Mouse (Mus musculus) liver, embryonic 12.5 days (tissue): ENCODE measurements around the gene March9. TPM values are rescaled to one million over a fixed set of nuclear protein-coding genes. Genes with fewer than 3 reads are reported as not detected.
"Not testable (repeated sequence)": the region's sequence is repeated elsewhere in the genome, so short reads cannot be mapped to it uniquely, and the experiment has no call there.

ENCODE experiments used
- ATAC-seq: fragments of 200-750 bp; cut with Nextera tagmentation; 2 replicates; pipeline ENCODE4 v1.8.0; 2017; ENCODE audit warnings: moderate number of reproducible peaks, mild to moderate bottlenecking, moderate library complexity
- H3K27ac ChIP-seq: fragments of 300-500 bp; sonication (generic); 2 replicates; pipeline ENCODE4 v1.5.1; 2016; ENCODE audit warnings: mild to moderate bottlenecking
- H3K27me3 ChIP-seq: fragments of 300-500 bp; sonication (generic); replicated peaks from 2 replicates; pipeline ENCODE4 v1.6.1; 2016; ENCODE audit warnings: mild to moderate bottlenecking, moderate library complexity
- H3K36me3 ChIP-seq: fragments of 300-500 bp; sonication (generic); 2 replicates; pipeline ENCODE4 v1.6.1; 2016; ENCODE audit warnings: mild to moderate bottlenecking, moderate library complexity
- H3K4me1 ChIP-seq: fragments of 300-500 bp; sonication (generic); 2 replicates; pipeline ENCODE4 v1.6.1; 2016
- H3K4me2 ChIP-seq: fragments of 300-500 bp; sonication (generic); 2 replicates; pipeline ENCODE4 v1.6.1; 2016; ENCODE audit warnings: mild to moderate bottlenecking, moderate library complexity
- H3K4me3 ChIP-seq: fragments of 300-500 bp; sonication (generic); 2 replicates; pipeline ENCODE4 v1.5.1; 2016; ENCODE audit warnings: mild to moderate bottlenecking, moderate library complexity
- H3K9ac ChIP-seq: fragments of 300-500 bp; sonication (generic); 2 replicates; pipeline ENCODE4 v1.6.1; 2016; ENCODE audit warnings: mild to moderate bottlenecking, moderate library complexity
- H3K9me3 ChIP-seq: fragments of 300-500 bp; sonication (generic); replicated peaks from 2 replicates; pipeline ENCODE4 v1.6.1; 2016; ENCODE audit warnings: mild to moderate bottlenecking, moderate library complexity
- WGBS: fragments of 180-500 bp; shearing (Covaris S2); methylation state at CpG from one replicate; pipeline ENCODE4 v1.1.7; 2016; ENCODE audit not compliant: insufficient replicate concordance; 5-methylcytosine and 5-hydroxymethylcytosine counted together
- polyA plus RNA-seq: library from polyadenylated mRNA; unstranded; fragments of >200 nt; fragmentation: Nextera tagmentation; extraction: Ambion mirVana; gene quantifications from 2 replicates; pipeline ENCODE4 v1.2.1, GENCODE M21; 2016

March9 gene
- polyA plus RNA-seq, 1 experiment from 2014 or later: 0.06 TPM

DNA sequence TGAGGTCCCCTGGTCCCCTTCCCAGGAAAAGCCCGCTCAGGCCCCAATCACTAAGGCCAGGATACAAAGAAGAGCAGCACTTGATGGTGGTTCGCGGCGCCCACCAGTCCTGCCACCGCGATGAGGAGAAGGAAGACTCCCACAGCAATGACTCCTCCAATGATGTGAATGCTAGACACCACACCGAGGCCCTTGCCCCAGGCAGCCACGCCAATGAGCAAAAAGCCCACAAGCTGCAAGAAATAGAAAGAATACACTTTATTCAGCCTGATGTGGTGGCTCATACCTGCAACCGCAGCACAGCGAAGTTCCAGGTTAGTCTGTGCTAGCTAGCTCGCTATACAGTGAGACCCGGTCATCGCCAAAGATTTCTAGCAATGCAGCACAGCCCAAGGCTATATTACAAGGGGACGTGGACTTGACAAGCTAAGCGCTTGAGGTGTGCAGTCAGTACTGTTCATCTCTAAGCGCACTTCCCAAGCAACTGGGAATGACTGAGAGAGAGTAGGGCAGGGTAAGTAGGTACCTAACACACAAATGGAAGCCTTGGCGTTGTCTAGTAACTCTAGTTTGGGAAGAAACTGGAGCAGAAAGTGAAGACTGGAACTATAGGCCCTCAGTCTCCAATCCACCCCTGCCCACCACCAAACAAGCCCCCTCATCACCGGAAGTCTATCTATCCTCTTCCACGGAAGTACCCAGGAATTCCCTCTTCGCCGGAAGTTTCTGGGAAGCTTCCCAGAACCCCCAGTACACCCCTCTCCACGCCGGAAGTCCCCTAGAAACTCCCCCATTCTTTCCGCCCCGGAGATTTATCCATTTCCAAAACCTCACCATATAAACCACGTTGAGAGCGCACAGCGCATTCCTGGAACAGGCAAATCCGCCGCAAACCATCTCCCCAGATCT is 9.6 kb upstream of the March9 start:
- Histone ChIP-seq H3K4me1 (peaks cover 56% of the 10 kb centered on the region), H3K4me2 (peak overlapping the region; percentile 79), H3K27me3 (no peaks in the 10 kb centered on the region), H3K9me3 (no peaks in the 10 kb centered on the region), H3K36me3 (peaks cover 43% of the 10 kb centered on the region), H3K27ac (peak overlapping the region; percentile 80), H3K4me3 (peak overlapping the region; percentile 76), H3K9ac (peak overlapping the region; percentile 78)
- peak; percentile 11; the same call in 1 of the 2 replicates for ATAC-seq
- 8% methylated on average over 30 of the region's 30 CpGs for WGBS

DNA sequence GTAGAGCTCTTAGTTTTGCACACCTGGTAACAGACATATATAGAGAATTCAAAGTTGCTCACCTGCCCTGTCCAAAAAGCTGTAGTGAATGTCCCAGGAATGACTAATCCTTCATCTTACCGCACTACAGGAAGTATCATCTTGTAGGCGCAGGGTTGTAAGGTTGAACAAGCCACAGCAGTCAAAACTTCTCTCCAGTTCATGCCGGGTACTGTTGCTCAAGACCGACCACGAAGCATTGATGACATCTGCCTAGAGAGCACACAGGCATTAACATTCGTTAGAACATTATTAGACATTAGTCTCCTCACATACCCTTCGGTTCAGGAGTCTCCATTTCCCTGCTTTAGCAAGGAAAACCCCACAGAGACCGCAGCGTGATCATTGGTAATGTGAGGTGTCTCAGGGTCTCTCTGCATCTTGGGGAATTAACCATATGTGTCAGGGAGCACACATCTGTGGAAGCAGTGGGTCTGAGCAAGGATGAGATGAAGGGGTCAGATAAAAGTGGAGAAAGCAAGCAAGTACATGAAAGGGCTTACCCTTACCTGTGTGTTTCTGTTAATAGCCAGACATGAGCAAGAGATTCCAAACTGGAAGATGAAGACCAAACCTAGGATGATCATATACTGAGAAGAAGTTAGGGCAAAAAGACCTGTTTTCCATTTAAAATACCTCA is 8.5 kb upstream of the March9 start:
- Histone ChIP-seq H3K27me3 (no peaks in the 10 kb centered on the region), H3K4me1 (peaks cover 61% of the 10 kb centered on the region), H3K4me3 (peak overlapping the region; percentile 76), H3K4me2 (peak overlapping the region; percentile 79), H3K27ac (peak overlapping the region; percentile 80), H3K9ac (peak overlapping the region; percentile 78; the same call in 1 of the 2 replicates), H3K36me3 (peaks cover 44% of the 10 kb centered on the region), H3K9me3 (no peaks in the 10 kb centered on the region)
- no peak for ATAC-seq
- WGBS: 48% methylated on average over 9 of the region's 9 CpGs

DNA sequence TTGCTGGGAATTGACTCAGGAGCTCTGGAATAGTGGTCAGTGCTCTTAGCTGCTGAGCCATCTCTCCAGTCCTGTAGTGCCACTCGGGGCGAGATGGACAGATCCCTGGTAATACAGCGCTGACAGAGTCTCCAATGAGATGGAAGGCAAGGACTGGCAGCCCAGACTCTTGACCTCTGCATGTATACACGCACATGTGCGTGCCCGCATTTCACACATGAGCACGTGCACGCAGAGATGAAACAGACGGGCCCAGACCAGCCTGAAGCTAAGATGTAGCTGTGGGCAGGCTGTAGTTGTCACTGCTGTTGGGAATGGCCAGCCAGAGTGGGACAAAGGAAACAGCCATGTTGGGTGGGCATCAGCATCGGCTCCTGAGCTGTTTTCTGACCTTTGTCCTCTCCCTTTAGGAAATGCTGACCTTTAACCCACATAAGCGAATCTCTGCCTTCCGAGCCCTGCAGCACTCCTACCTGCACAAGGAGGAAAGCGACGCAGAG is 6.6 kb upstream of the March9 start:
- peaks cover 44% of the 10 kb centered on the region for H3K36me3 ChIP-seq
- H3K27ac ChIP-seq: no peak overlapping the region
- H3K4me2 ChIP-seq: no peak overlapping the region
- H3K9me3 ChIP-seq: no peaks in the 10 kb centered on the region
- no peak overlapping the region; the same call in 1 of the 2 replicates for H3K4me3 ChIP-seq
- H3K9ac ChIP-seq: no peak overlapping the region
- peaks cover 11% of the 10 kb centered on the region for H3K27me3 ChIP-seq
- ATAC-seq: no peak
- WGBS: 85% methylated on average over 14 of the region's 14 CpGs
- peaks cover 71% of the 10 kb centered on the region for H3K4me1 ChIP-seq

DNA sequence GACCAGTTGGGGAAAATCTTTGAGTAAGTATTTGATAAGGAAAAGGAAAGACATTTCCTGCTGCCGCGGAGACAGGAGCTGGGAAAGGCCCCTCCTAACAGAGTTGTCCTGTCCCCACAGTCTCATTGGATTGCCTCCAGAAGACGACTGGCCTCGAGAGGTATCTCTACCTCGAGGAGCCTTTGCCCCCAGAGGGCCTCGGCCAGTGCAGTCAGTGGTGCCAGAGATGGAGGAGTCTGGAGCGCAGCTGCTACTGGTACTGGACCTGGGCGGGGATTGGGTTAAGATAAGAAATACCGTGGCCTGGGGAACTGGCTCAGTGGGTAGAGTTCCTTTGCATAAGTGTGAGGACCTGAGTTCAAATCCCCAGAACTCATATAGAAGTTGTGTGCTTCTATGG is 6.0 kb upstream of the March9 start:
- peaks cover 17% of the 10 kb centered on the region for H3K27me3 ChIP-seq
- no peak for ATAC-seq
- H3K9me3 ChIP-seq: no peaks in the 10 kb centered on the region
- H3K36me3 ChIP-seq: peaks cover 44% of the 10 kb centered on the region
- no peak overlapping the region for H3K4me2 ChIP-seq
- H3K9ac ChIP-seq: no peak overlapping the region
- 45% methylated on average over 9 of the region's 9 CpGs for WGBS
- H3K4me1 ChIP-seq: peaks cover 66% of the 10 kb centered on the region
- H3K27ac ChIP-seq: 0 out of 2 replicates have a peak overlapping the region, but pooled peaks have one; percentile 1
- no peak overlapping the region for H3K4me3 ChIP-seq

DNA sequence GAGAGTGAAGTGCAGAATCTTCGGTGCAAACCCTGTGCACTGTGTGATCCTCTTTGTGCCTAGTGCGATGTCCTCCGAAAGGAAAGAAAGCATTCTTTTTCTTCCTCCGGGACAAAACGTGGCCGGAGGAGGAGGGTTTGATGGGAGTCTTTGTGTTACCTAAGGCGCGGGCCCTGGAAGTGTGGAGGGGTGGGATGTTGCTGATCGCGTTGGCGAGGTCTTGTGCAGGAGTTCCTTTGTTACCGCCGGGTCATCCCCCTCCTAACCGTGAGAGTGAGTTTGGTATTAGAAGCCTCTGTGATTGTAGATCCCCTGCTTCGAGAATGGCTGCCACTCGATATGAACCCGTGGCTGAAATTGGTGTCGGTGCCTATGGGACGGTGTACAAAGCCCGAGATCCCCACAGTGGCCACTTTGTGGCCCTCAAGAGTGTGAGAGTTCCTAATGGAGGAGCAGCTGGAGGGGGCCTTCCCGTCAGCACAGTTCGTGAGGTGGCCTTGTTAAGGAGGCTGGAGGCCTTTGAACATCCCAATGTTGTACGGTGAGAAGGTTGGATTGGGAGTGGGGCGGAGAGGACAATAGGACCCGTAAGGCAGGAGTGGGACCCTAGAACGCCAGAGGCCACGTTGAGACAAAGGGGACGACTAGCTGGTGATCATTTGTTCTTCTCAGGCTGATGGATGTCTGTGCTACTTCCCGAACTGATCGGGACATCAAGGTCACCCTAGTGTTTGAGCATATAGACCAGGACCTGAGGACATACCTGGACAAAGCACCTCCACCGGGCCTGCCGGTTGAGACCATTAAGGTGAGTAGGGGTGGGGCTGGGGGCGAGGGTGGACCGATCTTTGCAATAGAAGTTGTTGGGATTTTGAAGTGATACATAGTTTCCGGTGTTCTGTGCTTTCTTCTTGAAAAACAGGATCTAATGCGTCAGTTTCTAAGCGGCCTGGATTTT is 4.2 kb upstream of the March9 start:
- Histone ChIP-seq H3K4me3 (peak overlapping the region; percentile 80), H3K9ac (peak overlapping the region; percentile 87), H3K9me3 (no peaks in the 10 kb centered on the region), H3K27me3 (peaks cover 35% of the 10 kb centered on the region), H3K4me1 (peaks cover 68% of the 10 kb centered on the region), H3K4me2 (peak overlapping the region; percentile 93), H3K36me3 (peaks cover 44% of the 10 kb centered on the region), H3K27ac (peak overlapping the region; percentile 75)
- 12% methylated on average over 37 of the region's 37 CpGs for WGBS
- 0 out of 2 replicates have a peak, but pooled peaks have one; percentile 6 for ATAC-seq

DNA sequence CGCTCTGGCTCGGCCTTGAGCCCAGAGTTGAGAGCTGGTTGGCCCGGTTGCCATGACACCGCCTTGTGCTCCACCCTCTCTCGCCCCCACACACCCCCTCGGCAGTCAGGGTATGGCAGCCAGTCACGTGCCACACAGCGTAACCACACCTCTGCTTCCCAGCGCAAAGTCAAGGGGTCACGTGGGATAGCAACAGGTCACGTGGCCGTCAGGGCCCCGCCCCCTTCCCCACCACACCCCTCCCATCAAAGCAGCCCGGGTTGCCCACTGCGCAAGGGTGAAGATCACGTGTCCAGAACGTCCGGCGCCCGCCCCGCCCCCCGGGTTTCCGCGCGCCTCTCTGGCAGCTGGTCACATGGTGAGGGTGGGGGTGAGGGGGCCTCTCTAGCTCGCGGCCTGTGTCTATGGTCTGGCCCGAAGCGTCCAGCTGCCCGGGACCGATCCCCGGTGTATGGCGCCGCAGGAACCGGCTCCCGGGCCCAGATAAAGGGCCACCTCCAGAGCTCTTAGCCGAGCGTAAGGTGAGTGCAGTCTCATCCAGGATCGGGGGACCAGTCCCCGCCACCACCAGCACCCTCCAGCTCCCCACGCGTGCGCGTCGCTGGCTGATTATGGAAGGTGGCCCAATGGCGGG is 3.4 kb upstream of the March9 start, which contains the start of gene Cdk4:
Gene Cdk4 (plus strand): TSS at position 296 of the 634 bp plus-strand sequence.
- Histone ChIP-seq H3K4me1 (peaks cover 68% of the 10 kb centered on the region), H3K4me3 (peak within 1 kb of the TSS; percentile 80), H3K9me3 (no peaks in the 10 kb centered on the region), H3K9ac (peak within 1 kb of the TSS; percentile 87), H3K4me2 (peak within 1 kb of the TSS; percentile 93), H3K27ac (peak within 1 kb of the TSS; percentile 75), H3K36me3 (peaks cover 40% of the 10 kb centered on the region), H3K27me3 (peaks cover 43% of the 10 kb centered on the region)
- peak; percentile 90 for ATAC-seq
- WGBS: under 1% methylated on average over 46 of the region's 46 CpGs

DNA sequence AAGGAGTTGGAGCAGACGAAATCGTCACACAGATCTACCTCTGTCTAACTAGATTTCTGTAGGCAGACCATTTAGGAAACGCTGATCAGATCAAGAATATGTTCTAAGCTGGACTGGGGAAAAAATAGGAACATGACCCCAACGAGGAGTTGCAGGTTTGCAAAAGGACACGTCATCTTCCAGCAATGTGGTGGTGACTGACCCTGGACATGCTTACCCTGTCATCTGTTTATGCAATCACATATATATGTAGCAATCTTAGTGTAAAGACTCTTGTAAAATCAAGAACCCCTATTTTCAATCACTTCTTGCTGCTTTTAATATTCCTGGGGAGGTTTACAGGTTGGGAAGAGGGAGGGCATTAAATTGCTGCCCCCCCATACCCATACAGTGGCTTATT is 2.5 kb upstream of the March9 start:
- H3K4me2 ChIP-seq: peak overlapping the region; percentile 93

DNA sequence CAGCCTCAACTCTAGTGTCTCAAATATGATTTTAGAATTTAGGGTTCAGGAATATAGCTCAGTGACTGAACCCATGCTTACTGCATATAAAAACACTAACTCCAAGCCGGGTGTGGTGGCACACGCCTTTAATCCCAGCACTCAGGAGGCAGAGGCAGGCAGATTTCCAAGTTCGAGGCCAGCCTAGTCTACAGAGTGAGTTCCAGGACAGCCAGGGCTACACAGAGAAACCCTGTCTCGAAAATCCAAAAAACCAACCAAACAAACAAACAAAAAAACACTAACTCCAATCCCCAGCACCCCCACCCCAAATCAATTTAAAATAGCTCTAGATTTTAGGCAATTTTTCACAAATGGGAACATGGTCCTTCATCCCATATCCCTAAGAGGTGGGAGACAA is 2.1 kb upstream of the March9 start:
- not testable (repeated sequence) for H3K4me2 ChIP-seq, ATAC-seq, H3K9me3 ChIP-seq, H3K4me3 ChIP-seq, H3K9ac ChIP-seq, H3K27ac ChIP-seq
- Histone ChIP-seq H3K27me3 (peaks cover 56% of the 10 kb centered on the region), H3K36me3 (peaks cover 27% of the 10 kb centered on the region), H3K4me1 (peaks cover 66% of the 10 kb centered on the region)
- WGBS: 69% methylated on average over 4 of the region's 4 CpGs

More for the DNA sequence above, 2.5 kb upstream of the March9 start:
- peaks cover 52% of the 10 kb centered on the region for H3K27me3 ChIP-seq
- H3K9ac ChIP-seq: no peak overlapping the region
- no peak for ATAC-seq
- no peaks in the 10 kb centered on the region for H3K9me3 ChIP-seq
- WGBS: 59% methylated on average over 5 of the region's 5 CpGs
- peaks cover 66% of the 10 kb centered on the region for H3K4me1 ChIP-seq
- H3K4me3 ChIP-seq: peak overlapping the region; percentile 80; the same call in 1 of the 2 replicates
- H3K27ac ChIP-seq: no peak overlapping the region
- peaks cover 31% of the 10 kb centered on the region for H3K36me3 ChIP-seq

DNA sequence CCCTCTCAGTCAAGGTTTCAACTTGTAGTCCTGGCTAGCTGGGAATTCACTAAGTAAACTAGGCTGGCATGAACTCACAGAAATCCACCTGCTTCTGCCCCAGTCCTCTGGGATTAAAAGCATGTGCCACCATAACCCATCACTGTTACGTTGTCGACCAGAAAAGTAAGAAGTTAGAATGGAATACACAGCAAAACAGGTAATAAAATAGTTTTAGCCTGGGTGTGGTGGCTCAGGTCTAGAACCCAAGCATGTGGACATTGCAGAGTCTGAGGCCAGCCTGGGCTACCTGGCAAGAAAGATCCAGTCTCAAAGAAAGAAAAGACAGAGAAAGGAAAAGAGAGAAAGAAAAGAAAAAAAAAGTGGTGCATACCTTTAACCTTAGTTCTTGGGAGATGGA is 1.5 kb upstream of the March9 start:
- Histone ChIP-seq H3K4me2 (no peak overlapping the region), H3K4me1 (peaks cover 60% of the 10 kb centered on the region), H3K27ac (no peak overlapping the region), H3K27me3 (peaks cover 62% of the 10 kb centered on the region), H3K4me3 (no peak overlapping the region), H3K9ac (no peak overlapping the region), H3K9me3 (no peaks in the 10 kb centered on the region), H3K36me3 (peaks cover 21% of the 10 kb centered on the region)
- 70% methylated on average over 2 of the region's 2 CpGs for WGBS
- no peak for ATAC-seq

DNA sequence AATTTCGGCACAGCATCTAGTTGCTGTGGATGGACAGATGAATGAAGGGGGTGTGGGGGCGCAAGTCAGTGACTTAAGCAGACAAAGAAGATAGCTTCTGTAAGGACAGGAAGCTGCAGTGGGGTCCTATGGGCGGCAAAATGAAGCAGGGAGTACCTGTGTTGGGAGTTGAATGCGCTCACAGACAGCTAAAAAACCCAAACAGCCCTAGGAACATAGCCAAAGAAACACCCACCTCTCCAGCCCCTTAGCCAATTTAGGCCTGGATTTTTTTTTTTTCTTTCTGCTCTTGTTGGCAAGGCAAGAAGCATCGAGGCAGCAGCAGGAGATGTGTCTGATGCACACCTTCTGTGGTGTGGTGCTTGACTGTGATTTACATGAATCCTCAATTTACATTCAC is 1.1 kb upstream of the March9 start:
- Histone ChIP-seq H3K4me3 (no peak overlapping the region), H3K9me3 (no peaks in the 10 kb centered on the region), H3K27ac (no peak overlapping the region), H3K9ac (no peak overlapping the region), H3K4me1 (peaks cover 56% of the 10 kb centered on the region), H3K36me3 (peaks cover 17% of the 10 kb centered on the region), H3K27me3 (peaks cover 66% of the 10 kb centered on the region), H3K4me2 (no peak overlapping the region)
- no peak for ATAC-seq
- WGBS: 44% methylated on average over 5 of the region's 5 CpGs
